Mouse (Mus musculus) MEL (cell line): ENCODE results near the gene Zpr1. TPM values are rescaled to one million over a fixed set of nuclear protein-coding genes. Genes with fewer than 3 reads are reported as not detected.

Source experiments
- DNase-seq: peaks from one replicate; pipeline ENCODE4 v3.0.0; 2011; ENCODE audit warnings: low read depth, low spot score
- H3K27ac ChIP-seq: 2 replicates; pipeline ENCODE4 v1.5.1; 2012; ENCODE audit warnings: low read depth, mild to moderate bottlenecking, control low read depth, low read length, moderate library complexity; ENCODE audit not compliant: control insufficient read depth
- H3K27me3 ChIP-seq, 2 experiments: fragments of 150-350 bp in 1 of 2; sonication (generic) in 1 of 2; 2 replicates each; pipeline ENCODE4 v1.6.1; 2012; ENCODE audit warnings: low read length in 2 of 2, mild to moderate bottlenecking in 2 of 2, improper control_type of control experiment in 1 of 2, moderate library complexity in 1 of 2; ENCODE audit not compliant: insufficient read depth in 2 of 2, control insufficient read depth in 1 of 2
- H3K36me3 ChIP-seq, 2 experiments: 2 replicates each; pipeline ENCODE4 v1.6.1; 2012 to 2014; ENCODE audit warnings: low read length in 2 of 2, improper control_type of control experiment in 1 of 2, inconsistent platforms in 1 of 2, mild to moderate bottlenecking in 1 of 2; ENCODE audit not compliant: insufficient read depth in 2 of 2, control insufficient read depth in 1 of 2
- H3K4me1 ChIP-seq, 2 experiments: fragments of 150-350 bp in 1 of 2; sonication (generic) in 1 of 2; 2 replicates each; pipeline ENCODE4 v1.6.1; 2012; ENCODE audit warnings: low read length in 2 of 2, improper control_type of control experiment in 1 of 2, mild to moderate bottlenecking in 1 of 2; ENCODE audit not compliant: insufficient read depth in 2 of 2, control insufficient read depth in 1 of 2
- H3K4me3 ChIP-seq, 2 experiments: fragments of 150-350 bp in 1 of 2; sonication (generic) in 1 of 2; 2 replicates each; pipeline ENCODE4 v1.5.1; 2012; ENCODE audit warnings: low read depth in 2 of 2, low read length in 2 of 2, mild to moderate bottlenecking in 2 of 2, moderate library complexity in 2 of 2, control low read depth in 1 of 2, improper control_type of control experiment in 1 of 2; ENCODE audit not compliant: control insufficient read depth in 1 of 2, insufficient read depth in 1 of 2
- H3K79me2 ChIP-seq: 2 replicates; pipeline ENCODE4 v1.6.1; 2012; ENCODE audit warnings: mild to moderate bottlenecking, low read length, moderate library complexity; ENCODE audit not compliant: control insufficient read depth, poor library complexity, insufficient read depth
- H3K9ac ChIP-seq: 2 replicates; pipeline ENCODE4 v1.6.1; 2012; ENCODE audit warnings: low read depth, mild to moderate bottlenecking, control low read depth, low read length, moderate library complexity; ENCODE audit not compliant: control insufficient read depth, poor library complexity, severe bottlenecking
- H3K9me3 ChIP-seq: fragments of 150-350 bp; sonication (generic); replicated peaks from 2 replicates; pipeline ENCODE4 v1.6.1; 2012; ENCODE audit warnings: mild to moderate bottlenecking, low read length, improper control_type of control experiment, moderate library complexity; ENCODE audit not compliant: insufficient read depth
- BHLHE40 ChIP-seq: IDR thresholded peaks from 2 replicates; pipeline ENCODE4 v1.6.1; 2012; ENCODE audit warnings: low read depth, mild to moderate bottlenecking, inconsistent platforms, low read length, improper control_type of control experiment, borderline replicate concordance
- CTCF ChIP-seq, 3 experiments: IDR thresholded peaks in 2 of 3; conservative IDR thresholded peaks in 1 of 3; 2 replicates each; pipeline ENCODE4 v1.5.1; 2011 to 2012; ENCODE audit warnings: low read length in 3 of 3, low read depth in 2 of 3, mild to moderate bottlenecking in 2 of 3, improper control_type of control experiment in 1 of 3, inconsistent platforms in 1 of 3, mixed read lengths in 1 of 3, moderate library complexity in 1 of 3; ENCODE audit not compliant: control insufficient read depth in 1 of 3, insufficient read depth in 1 of 3, poor library complexity in 1 of 3, severe bottlenecking in 1 of 3
- E2F4 ChIP-seq: IDR thresholded peaks from 2 replicates; pipeline ENCODE4 v1.6.1; 2011; ENCODE audit warnings: low read depth, low read length, improper control_type of control experiment, borderline replicate concordance
- ETS1 ChIP-seq: IDR thresholded peaks from 2 replicates; pipeline ENCODE4 v1.6.1; 2012; ENCODE audit warnings: low read depth, mild to moderate bottlenecking, inconsistent platforms, low read length, improper control_type of control experiment, moderate library complexity
- GATA1 ChIP-seq: IDR thresholded peaks from 2 replicates; pipeline ENCODE4 v1.6.1; 2011; ENCODE audit warnings: low read depth, low read length, improper control_type of control experiment
- HCFC1 ChIP-seq: IDR thresholded peaks from 2 replicates; pipeline ENCODE4 v1.6.1; 2012; ENCODE audit warnings: low read depth, mild to moderate bottlenecking, inconsistent platforms, low read length, improper control_type of control experiment, moderate library complexity
- MEF2A ChIP-seq: IDR thresholded peaks from 2 replicates; pipeline ENCODE4 v1.6.1; 2014; ENCODE audit warnings: low read depth, mild to moderate bottlenecking, inconsistent platforms, low read length, improper control_type of control experiment; ENCODE audit not compliant: poor library complexity, insufficient replicate concordance, severe bottlenecking; ENCODE audit errors: extremely low read depth
- MXI1 ChIP-seq: IDR thresholded peaks from 2 replicates; pipeline ENCODE4 v1.6.1; 2011; ENCODE audit warnings: mild to moderate bottlenecking, low read depth, low read length, improper control_type of control experiment
- MYB ChIP-seq: IDR thresholded peaks from 2 replicates; pipeline ENCODE4 v1.6.1; 2011; ENCODE audit warnings: mild to moderate bottlenecking, low read depth, low read length, improper control_type of control experiment
- MYC ChIP-seq: IDR thresholded peaks from 2 replicates; pipeline ENCODE4 v1.6.1; 2011; ENCODE audit warnings: low read depth, mild to moderate bottlenecking, low read length, improper control_type of control experiment, moderate library complexity
- NELFE ChIP-seq: IDR thresholded peaks from 2 replicates; pipeline ENCODE4 v1.6.1; 2011; ENCODE audit warnings: low read depth, low read length, improper control_type of control experiment
- NRF1 ChIP-seq: IDR thresholded peaks from 2 replicates; pipeline ENCODE4 v1.6.1; 2014; ENCODE audit warnings: low read depth, mild to moderate bottlenecking, inconsistent platforms, low read length, improper control_type of control experiment, moderate library complexity; ENCODE audit not compliant: poor library complexity, insufficient read depth, severe bottlenecking
- POLR2A ChIP-seq, 2 experiments: IDR thresholded peaks; 2 replicates each; pipeline ENCODE4 v1.6.1; 2011 to 2012; ENCODE audit warnings: low read length in 2 of 2, mild to moderate bottlenecking in 2 of 2, control low read depth in 1 of 2, improper control_type of control experiment in 1 of 2, low read depth in 1 of 2, moderate library complexity in 1 of 2; ENCODE audit not compliant: control insufficient read depth in 1 of 2, insufficient read depth in 1 of 2, poor library complexity in 1 of 2
- POLR2AphosphoS2 ChIP-seq: IDR thresholded peaks from 2 replicates; pipeline ENCODE4 v1.6.1; 2011; ENCODE audit warnings: low read length, improper control_type of control experiment
- POLR2AphosphoS5 ChIP-seq: IDR thresholded peaks from 2 replicates; pipeline ENCODE4 v1.6.1; 2012; ENCODE audit warnings: low read depth, borderline replicate concordance, mild to moderate bottlenecking, inconsistent platforms, low read length, moderate library complexity, mixed read lengths
- RAD21 ChIP-seq: IDR thresholded peaks from 2 replicates; pipeline ENCODE4 v1.6.1; 2011; ENCODE audit warnings: mild to moderate bottlenecking, low read depth, low read length, improper control_type of control experiment
- RCOR1 ChIP-seq: IDR thresholded peaks from 2 replicates; pipeline ENCODE4 v1.6.1; 2012; ENCODE audit warnings: low read depth, mild to moderate bottlenecking, inconsistent platforms, low read length, improper control_type of control experiment
- SIN3A ChIP-seq: IDR thresholded peaks from 2 replicates; pipeline ENCODE4 v1.6.1; 2012; ENCODE audit warnings: low read length, improper control_type of control experiment, inconsistent platforms
- SMC3 ChIP-seq: IDR thresholded peaks from 2 replicates; pipeline ENCODE4 v1.6.1; 2011; ENCODE audit warnings: low read depth, low read length, improper control_type of control experiment
- TBP ChIP-seq: IDR thresholded peaks from 2 replicates; pipeline ENCODE4 v1.8.0; 2011; ENCODE audit warnings: low read depth, low read length, improper control_type of control experiment
- TCF12 ChIP-seq: IDR thresholded peaks from 2 replicates; pipeline ENCODE4 v1.6.1; 2014; ENCODE audit warnings: low read depth, mild to moderate bottlenecking, inconsistent platforms, low read length, improper control_type of control experiment, moderate library complexity
- ZC3H11A ChIP-seq: IDR thresholded peaks from 2 replicates; pipeline ENCODE4 v1.6.1; 2012; ENCODE audit warnings: low read depth, mild to moderate bottlenecking, inconsistent platforms, low read length, improper control_type of control experiment
- ZMIZ1 ChIP-seq: IDR thresholded peaks from 2 replicates; pipeline ENCODE4 v1.6.1; 2012; ENCODE audit warnings: low read depth, mild to moderate bottlenecking, inconsistent platforms, low read length, improper control_type of control experiment, moderate library complexity
- ZNF384 ChIP-seq: IDR thresholded peaks from 2 replicates; pipeline ENCODE4 v1.6.1; 2012; ENCODE audit warnings: low read depth, mild to moderate bottlenecking, inconsistent platforms, low read length, improper control_type of control experiment
- polyA plus RNA-seq, 2 experiments: library from polyadenylated mRNA; stranded (reverse) in 1 of 2; unstranded in 1 of 2; fragments of >175 nt in 1 of 2; fragments of >200 nt in 1 of 2; gene quantifications; 2 replicates each; pipeline versions ENCODE4 v1.2.1 to v1.2.4; 2012; ENCODE audit warnings: low replicate concordance in 2 of 2, low read depth in 1 of 2; ENCODE audit not compliant: insufficient read length in 2 of 2, insufficient read depth in 1 of 2, missing spikeins in 1 of 2
- total RNA-seq: library from RNA; depleted of rRNA; stranded (reverse); fragments of 300-350 nt; gene quantifications from 2 replicates; pipeline ENCODE4 v1.2.3, GENCODE M21; 2012

Gene Zpr1
- total and polyA plus RNA-seq, 3 experiments: 99.7 to 171 TPM; not detected in 1

DNA sequence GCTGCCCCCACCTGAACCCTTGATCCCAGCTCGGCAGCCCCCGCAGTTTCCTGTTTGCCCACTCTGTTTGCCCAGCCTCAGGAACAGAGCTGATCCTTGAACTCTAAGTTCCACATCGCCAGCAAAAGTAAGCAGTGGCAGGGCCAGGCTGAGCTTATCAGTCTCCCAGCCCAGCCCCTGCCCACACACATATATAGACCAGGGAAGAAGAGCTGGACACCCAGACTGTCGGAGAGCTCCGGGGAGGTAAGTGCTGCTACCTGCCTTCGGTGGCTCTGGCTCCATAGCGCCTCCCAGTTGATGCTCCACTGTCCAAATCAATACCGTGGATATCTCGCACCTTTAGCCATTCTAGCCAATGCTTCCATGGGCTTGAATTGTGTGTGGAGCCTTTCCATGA, 44.4 kb upstream of the Zpr1 start, which contains the start of gene Apoa1:
Gene Apoa1, plus strand, starts transcription at position 90 of the 400 bp plus-strand sequence.
- no peak for TF ChIP-seq ETS1
- no peak for TF ChIP-seq ZNF384
- TF ChIP-seq RCOR1: no peak
- TF ChIP-seq POLR2AphosphoS2: no peak
- no peak for TF ChIP-seq MYB
- TF ChIP-seq BHLHE40: no peak
- no peak within 1 kb of the TSS for H3K27ac ChIP-seq
- H3K9me3 ChIP-seq: no peaks in the 10 kb centered on the region
- no peaks in the 10 kb centered on the region for H3K27me3 ChIP-seq
- no peak within 1 kb of the TSS for H3K4me3 ChIP-seq
- no peak within 1 kb of the TSS for H3K9ac ChIP-seq
- H3K36me3 ChIP-seq: peaks cover 0 to 24% of the 10 kb centered on the region in 2 experiments; a peak in 3 of 4 replicates
- DNase-seq: no peak
- H3K79me2 ChIP-seq: no peaks in the 10 kb centered on the region; the same call in 1 of the 2 replicates
- H3K4me1 ChIP-seq: peaks cover 13 to 34% of the 10 kb centered on the region in 2 experiments

DNA sequence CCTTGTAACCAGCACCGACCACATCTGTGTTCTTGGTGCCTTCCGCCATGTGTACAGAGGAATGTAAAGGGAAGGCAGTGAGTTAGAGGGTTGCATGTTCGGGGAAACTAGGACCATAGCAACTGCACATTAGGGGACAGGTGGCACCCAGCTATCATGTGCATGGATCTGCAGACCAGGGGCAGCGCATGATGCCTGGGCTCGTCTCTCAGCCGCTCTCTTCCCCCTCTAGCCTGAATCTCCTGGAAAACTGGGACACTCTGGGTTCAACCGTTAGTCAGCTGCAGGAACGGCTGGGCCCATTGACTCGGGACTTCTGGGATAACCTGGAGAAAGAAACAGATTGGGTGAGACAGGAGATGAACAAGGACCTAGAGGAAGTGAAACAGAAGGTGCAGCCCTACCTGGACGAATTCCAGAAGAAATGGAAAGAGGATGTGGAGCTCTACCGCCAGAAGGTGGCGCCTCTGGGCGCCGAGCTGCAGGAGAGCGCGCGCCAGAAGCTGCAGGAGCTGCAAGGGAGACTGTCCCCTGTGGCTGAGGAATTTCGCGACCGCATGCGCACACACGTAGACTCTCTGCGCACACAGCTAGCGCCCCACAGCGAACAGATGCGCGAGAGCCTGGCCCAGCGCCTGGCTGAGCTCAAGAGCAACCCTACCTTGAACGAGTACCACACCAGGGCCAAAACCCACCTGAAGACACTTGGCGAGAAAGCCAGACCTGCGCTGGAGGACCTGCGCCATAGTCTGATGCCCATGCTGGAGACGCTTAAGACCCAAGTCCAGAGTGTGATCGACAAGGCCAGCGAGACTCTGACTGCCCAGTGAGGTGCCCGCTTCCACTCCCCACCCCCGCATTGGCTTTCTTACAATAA, 43.1 kb upstream of the Zpr1 start:
- TF ChIP-seq GATA1 (no peak), ZMIZ1 (peak; percentile 55; the same call in 1 of the 2 replicates), NRF1 (peak; percentile 80), CTCF (IDR thresholded peaks at IDR 0.05 in 2 of 3, conservative IDR thresholded peaks at IDR 0.05 in 1 of 3; ENCODE audit: control insufficient read depth in 1 of 3, insufficient read depth in 1 of 3, low read depth in 2 of 3, low read length in 3 of 3, poor library complexity in 1 of 3, severe bottlenecking in 1 of 3) (peak; percentile 81 to 89 (median 84)), BHLHE40 (no peak), POLR2AphosphoS2 (no peak), MXI1 (peak; percentile 25; the same call in 1 of the 2 replicates), SMC3 (peak; percentile 68), TCF12 (peak; percentile 51; the same call in 1 of the 2 replicates), POLR2A (IDR thresholded peaks at IDR 0.05; ENCODE audit: control insufficient read depth in 1 of 2, insufficient read depth in 1 of 2, low read depth in 1 of 2, low read length in 2 of 2, poor library complexity in 1 of 2) (peak; percentile 62 to 77; a peak in 3 of 4 replicates), ZC3H11A (peak; percentile 33; the same call in 1 of the 2 replicates), MEF2A (no peak), ETS1 (peak; percentile 45; the same call in 1 of the 2 replicates), RAD21 (peak; percentile 56), MYC (peak; percentile 82), POLR2AphosphoS5 (no peak), SIN3A (peak; percentile 55; the same call in 1 of the 2 replicates), HCFC1 (peak; percentile 53; the same call in 1 of the 2 replicates), NELFE (peak; percentile 73), E2F4 (no peak), TBP (peak; percentile 60; the same call in 1 of the 2 replicates)
- Histone ChIP-seq H3K27me3 (no peaks in the 10 kb centered on the region), H3K27ac (peak overlapping the region; percentile 4; the same call in 1 of the 2 replicates), H3K9me3 (no peaks in the 10 kb centered on the region), H3K79me2 (no peaks in the 10 kb centered on the region; the same call in 1 of the 2 replicates), H3K4me1 (peaks cover 13 to 33% of the 10 kb centered on the region in 2 experiments), H3K36me3 (peaks cover 0 to 24% of the 10 kb centered on the region in 2 experiments; a peak in 2 of 4 replicates), H3K4me3 (peak overlapping the region; percentile 59 to 73), H3K9ac (peak overlapping the region; percentile 66)
- DNase-seq: peak; percentile 95
